Mouse (Mus musculus): ENCODE results near the gene Trim71. TPM values are rescaled to one million over a fixed set of nuclear protein-coding genes. Genes with fewer than 3 reads are reported as not detected.

Trim71 gene
- total and polyA plus RNA-seq, 2 experiments, result not detected

DNA sequence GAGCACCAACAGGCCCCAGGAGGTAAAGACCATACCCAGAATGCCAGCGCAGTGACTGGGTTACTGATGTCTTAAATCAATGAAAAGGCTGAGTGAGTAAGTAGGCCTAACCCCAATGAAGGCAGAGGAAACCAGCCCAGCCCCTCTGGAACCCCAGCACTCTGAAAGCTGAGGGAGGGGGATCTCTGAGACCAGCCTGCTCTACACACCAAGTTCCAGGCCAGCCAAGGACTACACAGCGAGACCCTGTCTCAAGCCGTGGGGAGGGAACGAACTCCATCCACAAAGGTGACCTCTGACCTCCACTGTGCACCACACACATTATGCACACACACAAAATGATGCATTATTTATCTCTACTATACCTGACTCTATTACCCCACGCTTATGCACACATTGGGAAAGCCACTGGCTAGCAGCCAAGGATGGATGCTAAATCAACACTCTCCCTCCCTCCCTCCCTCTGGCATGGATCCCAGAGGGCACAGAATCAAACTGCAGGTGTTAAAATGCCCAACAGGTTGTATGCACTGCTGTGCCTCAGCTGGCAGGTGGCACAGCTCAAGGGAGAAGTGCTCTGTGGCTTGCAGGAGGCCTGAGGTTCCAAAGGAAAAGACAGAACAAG, 9.7 kb downstream of the Trim71 start:
- peak; percentile 72 for DNase-seq (ENCODE audit: extremely low read depth, low read depth, low spot score)
- Histone ChIP-seq H3K79me2 (ENCODE audit: control insufficient read depth, insufficient read depth, low read length) (no peaks in the 10 kb centered on the region), H3K27ac (replicated peaks; ENCODE audit: insufficient read depth, low read depth, low read length) (no peak overlapping the region), H3K27me3 (ENCODE audit: control insufficient read depth, insufficient read depth, low read length) (peaks cover 4% of the 10 kb centered on the region; the same call in 1 of the 2 replicates), H3K4me3 (ENCODE audit: insufficient read depth, low read depth, low read length) (no peak overlapping the region), H3K9ac (ENCODE audit: low read depth, low read length) (no peak overlapping the region), H3K4me1 (ENCODE audit: control insufficient read depth, insufficient read depth, low read length) (no peaks in the 10 kb centered on the region), H3K36me3 (ENCODE audit: control insufficient read depth, insufficient read depth, low read length) (no peaks in the 10 kb centered on the region)
- TF ChIP-seq POLR2A (IDR thresholded peaks at IDR 0.05; ENCODE audit: extremely low read depth, insufficient read depth, low read length) (no peak), CTCF (IDR thresholded peaks at IDR 0.05; ENCODE audit: low read depth, low read length) (0 out of 2 replicates have a peak, but pooled peaks have one; percentile 15)
- 28% methylated on average over 5 of the region's 5 CpGs for WGBS

DNA sequence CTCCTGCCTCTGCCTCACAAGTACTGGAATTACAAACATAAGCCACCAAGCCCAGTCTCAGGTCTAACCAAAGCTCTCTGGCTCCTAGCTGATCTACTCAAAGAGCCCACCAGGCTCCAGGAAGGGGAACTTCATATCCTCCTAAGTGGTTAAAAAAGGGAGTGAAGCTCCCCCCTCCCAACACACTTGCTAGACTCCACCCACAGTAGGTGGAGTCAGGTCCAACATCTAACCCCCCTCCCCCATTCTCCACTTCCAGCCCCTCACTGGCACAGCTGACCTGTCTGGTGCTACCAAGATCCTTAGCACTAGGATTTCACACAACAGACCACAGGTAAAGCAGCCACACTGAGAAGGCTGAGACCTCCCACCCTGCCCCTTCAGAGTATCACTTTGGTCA, 10.3 kb downstream of the Trim71 start:
- H3K9ac ChIP-seq (ENCODE audit: low read depth, low read length), result no peak overlapping the region
- TF ChIP-seq POLR2A (IDR thresholded peaks at IDR 0.05; ENCODE audit: extremely low read depth, insufficient read depth, low read length) (no peak), CTCF (IDR thresholded peaks at IDR 0.05; ENCODE audit: low read depth, low read length) (no peak)
- peaks cover 4% of the 10 kb centered on the region; the same call in 1 of the 2 replicates for H3K27me3 ChIP-seq (ENCODE audit: control insufficient read depth, insufficient read depth, low read length)
- H3K79me2 ChIP-seq (ENCODE audit: control insufficient read depth, insufficient read depth, low read length), result no peaks in the 10 kb centered on the region
- no peak for DNase-seq (ENCODE audit: extremely low read depth, low read depth, low spot score)
- H3K4me3 ChIP-seq (ENCODE audit: insufficient read depth, low read depth, low read length), result no peak overlapping the region
- H3K27ac ChIP-seq (replicated peaks; ENCODE audit: insufficient read depth, low read depth, low read length), result no peak overlapping the region
- no peaks in the 10 kb centered on the region for H3K4me1 ChIP-seq (ENCODE audit: control insufficient read depth, insufficient read depth, low read length)
- H3K36me3 ChIP-seq (ENCODE audit: control insufficient read depth, insufficient read depth, low read length), result no peaks in the 10 kb centered on the region

DNA sequence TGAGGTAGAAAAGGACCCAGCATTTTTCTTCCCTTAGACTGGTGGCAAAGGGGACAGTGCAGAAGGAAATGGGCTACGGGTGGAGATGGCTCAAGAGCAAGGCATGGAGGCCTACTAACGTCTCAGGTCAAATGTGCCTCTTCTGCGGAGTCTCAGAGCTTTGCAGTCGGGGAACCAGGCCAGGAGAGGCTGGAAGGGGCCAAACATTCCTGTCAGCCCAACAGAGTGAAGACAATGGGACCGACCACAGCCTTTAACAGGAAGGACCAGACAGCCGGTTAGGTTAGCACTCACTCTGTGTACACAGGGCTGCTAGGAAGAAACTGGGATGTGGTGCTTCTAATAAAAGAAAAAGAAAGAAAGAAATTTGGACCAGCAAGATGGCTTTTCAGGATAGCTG, 14.1 kb downstream of the Trim71 start:
- no peaks in the 10 kb centered on the region for H3K79me2 ChIP-seq (ENCODE audit: control insufficient read depth, insufficient read depth, low read length)
- TF ChIP-seq POLR2A (IDR thresholded peaks at IDR 0.05; ENCODE audit: extremely low read depth, insufficient read depth, low read length), result no peak
- no peak for TF ChIP-seq CTCF (IDR thresholded peaks at IDR 0.05; ENCODE audit: low read depth, low read length)
- no peaks in the 10 kb centered on the region for H3K27me3 ChIP-seq (ENCODE audit: control insufficient read depth, insufficient read depth, low read length)
- no peaks in the 10 kb centered on the region for H3K4me1 ChIP-seq (ENCODE audit: control insufficient read depth, insufficient read depth, low read length)
- H3K27ac ChIP-seq (replicated peaks; ENCODE audit: insufficient read depth, low read depth, low read length), result no peak overlapping the region
- 78% methylated on average over 6 of the region's 6 CpGs for WGBS
- H3K4me3 ChIP-seq (ENCODE audit: insufficient read depth, low read depth, low read length), result no peak overlapping the region
- no peak overlapping the region for H3K9ac ChIP-seq (ENCODE audit: low read depth, low read length)
- H3K36me3 ChIP-seq (ENCODE audit: control insufficient read depth, insufficient read depth, low read length), result no peaks in the 10 kb centered on the region
- no peak for DNase-seq (ENCODE audit: extremely low read depth, low read depth, low spot score)

DNA sequence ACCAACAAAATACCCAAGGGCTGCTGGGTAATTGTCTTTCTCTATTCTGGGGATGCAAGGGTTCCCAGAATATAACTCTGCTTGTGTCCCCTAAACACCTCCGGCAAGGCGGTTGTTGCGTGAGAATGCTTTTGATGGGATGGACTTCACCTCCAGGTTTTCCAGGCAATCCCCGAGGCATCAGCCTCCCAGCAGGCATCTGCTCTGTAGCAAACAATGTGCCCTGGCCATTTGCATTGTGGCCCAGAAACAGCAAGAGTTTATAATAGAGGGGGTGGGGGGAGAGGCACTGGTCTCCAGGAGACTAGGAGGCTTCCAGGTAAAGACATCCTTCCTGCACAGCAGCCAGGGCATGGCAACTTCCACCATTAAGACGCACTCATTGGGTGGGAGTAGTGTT, 15.1 kb downstream of the Trim71 start:
- no peak for TF ChIP-seq POLR2A (IDR thresholded peaks at IDR 0.05; ENCODE audit: extremely low read depth, insufficient read depth, low read length)
- TF ChIP-seq CTCF (IDR thresholded peaks at IDR 0.05; ENCODE audit: low read depth, low read length), result no peak
- Histone ChIP-seq H3K9ac (ENCODE audit: low read depth, low read length) (no peak overlapping the region), H3K27ac (replicated peaks; ENCODE audit: insufficient read depth, low read depth, low read length) (no peak overlapping the region), H3K4me1 (ENCODE audit: control insufficient read depth, insufficient read depth, low read length) (no peaks in the 10 kb centered on the region), H3K79me2 (ENCODE audit: control insufficient read depth, insufficient read depth, low read length) (no peaks in the 10 kb centered on the region), H3K4me3 (ENCODE audit: insufficient read depth, low read depth, low read length) (no peak overlapping the region), H3K36me3 (ENCODE audit: control insufficient read depth, insufficient read depth, low read length) (no peaks in the 10 kb centered on the region), H3K27me3 (ENCODE audit: control insufficient read depth, insufficient read depth, low read length) (no peaks in the 10 kb centered on the region)
- WGBS, result 72% methylated on average over 5 of the region's 5 CpGs
- DNase-seq (ENCODE audit: extremely low read depth, low read depth, low spot score), result no peak

DNA sequence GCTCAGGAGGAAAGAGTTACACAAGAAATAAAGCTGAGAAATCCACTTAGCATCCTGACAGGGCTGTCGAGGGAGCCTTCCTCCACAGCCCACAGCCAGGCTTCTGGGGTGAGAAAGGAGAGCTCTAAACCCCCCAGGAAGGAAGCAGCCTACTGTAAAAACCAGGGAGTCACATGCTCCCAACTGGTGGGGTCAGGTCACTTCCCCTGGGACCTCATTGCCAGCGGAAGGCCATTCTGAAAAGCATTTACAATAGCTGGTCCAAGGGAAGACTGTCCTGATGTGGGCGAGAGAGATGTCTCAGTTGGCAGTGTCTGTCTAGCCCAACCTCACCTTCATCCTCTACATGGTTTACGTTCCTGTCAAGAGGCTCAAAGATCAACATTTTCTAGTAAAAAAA, 15.7 kb downstream of the Trim71 start:
- no peak for DNase-seq (ENCODE audit: extremely low read depth, low read depth, low spot score)
- TF ChIP-seq POLR2A (IDR thresholded peaks at IDR 0.05; ENCODE audit: extremely low read depth, insufficient read depth, low read length) (no peak), CTCF (IDR thresholded peaks at IDR 0.05; ENCODE audit: low read depth, low read length) (no peak)
- Histone ChIP-seq H3K4me1 (ENCODE audit: control insufficient read depth, insufficient read depth, low read length) (no peaks in the 10 kb centered on the region), H3K4me3 (ENCODE audit: insufficient read depth, low read depth, low read length) (no peak overlapping the region), H3K36me3 (ENCODE audit: control insufficient read depth, insufficient read depth, low read length) (no peaks in the 10 kb centered on the region), H3K27ac (replicated peaks; ENCODE audit: insufficient read depth, low read depth, low read length) (peak overlapping the region; percentile 33; the same call in 1 of the 2 replicates), H3K27me3 (ENCODE audit: control insufficient read depth, insufficient read depth, low read length) (no peaks in the 10 kb centered on the region), H3K9ac (ENCODE audit: low read depth, low read length) (no peak overlapping the region), H3K79me2 (ENCODE audit: control insufficient read depth, insufficient read depth, low read length) (no peaks in the 10 kb centered on the region)
- 44% methylated on average over 4 of the region's 4 CpGs for WGBS

DNA sequence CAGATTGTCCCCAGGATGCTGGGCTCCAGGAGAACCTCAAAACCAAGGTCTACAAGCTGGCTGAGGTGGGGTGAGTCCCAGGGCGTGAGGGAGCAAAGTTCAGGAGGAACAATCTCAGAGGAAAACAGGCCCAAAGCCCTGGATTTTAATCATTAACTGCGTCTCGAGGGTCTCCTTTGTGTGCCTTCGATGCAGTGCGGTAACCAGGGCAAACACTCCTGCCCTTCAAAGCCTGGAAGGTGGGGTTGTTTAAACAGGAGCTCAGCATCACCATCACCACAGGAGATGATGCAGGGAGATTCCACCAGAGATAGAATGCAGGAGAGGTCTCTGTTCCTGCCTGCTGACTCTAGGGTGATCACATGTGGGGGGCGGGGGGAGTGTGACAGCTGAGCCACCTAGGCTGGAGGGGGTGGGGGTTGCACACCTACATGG, 16.5 kb downstream of the Trim71 start:
- WGBS, result 45% methylated on average over 6 of the region's 6 CpGs
- Histone ChIP-seq H3K36me3 (ENCODE audit: control insufficient read depth, insufficient read depth, low read length) (no peaks in the 10 kb centered on the region), H3K4me3 (ENCODE audit: insufficient read depth, low read depth, low read length) (no peak overlapping the region), H3K79me2 (ENCODE audit: control insufficient read depth, insufficient read depth, low read length) (no peaks in the 10 kb centered on the region), H3K9ac (ENCODE audit: low read depth, low read length) (no peak overlapping the region), H3K27me3 (ENCODE audit: control insufficient read depth, insufficient read depth, low read length) (no peaks in the 10 kb centered on the region), H3K4me1 (ENCODE audit: control insufficient read depth, insufficient read depth, low read length) (no peaks in the 10 kb centered on the region), H3K27ac (replicated peaks; ENCODE audit: insufficient read depth, low read depth, low read length) (no peak overlapping the region)
- TF ChIP-seq CTCF (IDR thresholded peaks at IDR 0.05; ENCODE audit: low read depth, low read length), result no peak
- no peak for TF ChIP-seq POLR2A (IDR thresholded peaks at IDR 0.05; ENCODE audit: extremely low read depth, insufficient read depth, low read length)
- no peak for DNase-seq (ENCODE audit: extremely low read depth, low read depth, low spot score)
